Mouse (Mus musculus): Measurements from ENCODE around the gene Sptssa.

DNA sequence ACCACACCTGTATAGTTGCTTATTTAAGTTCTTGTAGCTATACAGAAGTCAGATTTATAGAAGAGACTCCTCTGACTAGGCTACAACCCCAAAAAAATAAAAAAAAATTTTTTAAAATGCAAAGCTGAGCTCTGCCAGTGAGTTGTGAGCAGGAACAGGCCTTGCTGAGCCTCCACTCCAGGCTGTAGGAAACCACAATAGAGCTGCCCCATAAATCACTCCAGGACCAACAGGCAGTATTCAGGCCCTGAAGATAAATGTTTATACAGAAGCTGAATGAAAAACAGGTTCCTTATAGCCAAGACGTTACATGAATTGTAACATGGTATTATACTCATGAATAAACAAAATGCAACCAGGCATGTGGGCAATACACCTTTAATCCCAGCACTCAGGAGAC lies 5.2 kb downstream of the Sptssa start:
- TF ChIP-seq CTCF (IDR thresholded peaks at IDR 0.05; ENCODE audit: extremely low read depth, insufficient read depth, insufficient read length, insufficient replicate concordance), result no peak
- TF ChIP-seq POLR2A (IDR thresholded peaks at IDR 0.05; ENCODE audit: low read depth, low read length), result no peak

Measured in spleen, adult 2 months (tissue).